Mouse (Mus musculus) heart, embryonic 15.5 days (tissue): Measurements from ENCODE around the gene Ptprcap. TPM values are rescaled to one million over a fixed set of nuclear protein-coding genes. Genes with fewer than 3 reads are reported as not detected.
A peak's percentile ranks its signal among the peaks of the same experiment; 100 is the strongest.

Experiments
- ATAC-seq: fragments of 200-750 bp; cut with Nextera tagmentation; replicated peaks from 2 replicates; pipeline ENCODE4 v1.8.0; 2017; ENCODE audit warnings: low read depth, moderate TSS enrichment; ENCODE audit not compliant: insufficient number of reproducible peaks, insufficient read depth, low FRiP score
- H3K27ac ChIP-seq: fragments of 300-500 bp; sonication (generic); 2 replicates; pipeline ENCODE4 v1.5.1; 2015; ENCODE audit warnings: mild to moderate bottlenecking, inconsistent platforms
- H3K27me3 ChIP-seq: fragments of 300-500 bp; sonication (generic); 2 replicates; pipeline ENCODE4 v1.6.1; 2015; ENCODE audit warnings: inconsistent platforms
- H3K36me3 ChIP-seq: fragments of 300-500 bp; sonication (generic); 2 replicates; pipeline ENCODE4 v1.6.1; 2015; ENCODE audit warnings: mild to moderate bottlenecking, inconsistent platforms
- H3K4me1 ChIP-seq: fragments of 300-500 bp; sonication (generic); replicated peaks from 2 replicates; pipeline ENCODE4 v1.6.1; 2015; ENCODE audit warnings: inconsistent platforms
- H3K4me2 ChIP-seq: fragments of 300-500 bp; sonication (generic); 2 replicates; pipeline ENCODE4 v1.6.1; 2015; ENCODE audit warnings: inconsistent platforms, mild to moderate bottlenecking, moderate library complexity
- H3K4me3 ChIP-seq: fragments of 300-500 bp; sonication (generic); 2 replicates; pipeline ENCODE4 v1.5.1; 2015; ENCODE audit warnings: mild to moderate bottlenecking, inconsistent platforms
- H3K9ac ChIP-seq: fragments of 300-500 bp; sonication (generic); 2 replicates; pipeline ENCODE4 v1.6.1; 2015; ENCODE audit warnings: mild to moderate bottlenecking, inconsistent platforms
- H3K9me3 ChIP-seq: fragments of 300-500 bp; sonication (generic); replicated peaks from 2 replicates; pipeline ENCODE4 v1.6.1; 2016; ENCODE audit warnings: inconsistent platforms
- WGBS: fragments of 180-500 bp; shearing (Covaris S2); methylation state at CpG from one replicate; pipeline ENCODE4 v1.1.7; 2015; ENCODE audit warnings: mixed read lengths; 5-methylcytosine and 5-hydroxymethylcytosine counted together
- polyA plus RNA-seq: library from polyadenylated mRNA; unstranded; fragments of >200 nt; fragmentation: Nextera tagmentation; extraction: Ambion mirVana; gene quantifications from 2 replicates; pipeline ENCODE4 v1.2.1, GENCODE M21; 2015

The Ptprcap gene
- polyA plus RNA-seq, 1 experiment from 2014 or later: 3.6 TPM

GRCm38 (mm10) chr19:4149283-4149682 lies 4.1 kb upstream of the Ptprcap start:
- Histone ChIP-seq H3K4me1 (peaks cover 44% of the 10 kb centered on the region), H3K27ac (peak overlapping the region; percentile 83), H3K27me3 (no peaks in the 10 kb centered on the region), H3K4me3 (peak overlapping the region; percentile 94), H3K9ac (peak overlapping the region; percentile 96), H3K9me3 (no peaks in the 10 kb centered on the region), H3K4me2 (peak overlapping the region; percentile 81), H3K36me3 (peaks cover 21% of the 10 kb centered on the region)
- no peak for ATAC-seq
- WGBS: 80% methylated on average over 11 of the region's 11 CpGs

GRCm38 (mm10) chr19:4149764-4150461 lies 3.5 kb upstream of the Ptprcap start:
- WGBS: 90% methylated on average over 17 of the region's 17 CpGs
- Histone ChIP-seq H3K4me2 (peak overlapping the region; percentile 81), H3K4me1 (peaks cover 44% of the 10 kb centered on the region), H3K9ac (no peak overlapping the region; the same call in 1 of the 2 replicates), H3K27ac (no peak overlapping the region), H3K27me3 (no peaks in the 10 kb centered on the region), H3K4me3 (peak overlapping the region; percentile 94), H3K9me3 (no peaks in the 10 kb centered on the region), H3K36me3 (peaks cover 21% of the 10 kb centered on the region)
- no peak for ATAC-seq

GRCm38 (mm10) chr19:4150567-4151487 lies 2.6 kb upstream of the Ptprcap start:
- no peaks in the 10 kb centered on the region for H3K9me3 ChIP-seq
- no peaks in the 10 kb centered on the region for H3K27me3 ChIP-seq
- H3K36me3 ChIP-seq: peaks cover 23% of the 10 kb centered on the region
- peaks cover 44% of the 10 kb centered on the region for H3K4me1 ChIP-seq
- H3K4me3 ChIP-seq: no peak overlapping the region
- H3K9ac ChIP-seq: no peak overlapping the region
- no peak overlapping the region for H3K27ac ChIP-seq
- ATAC-seq: no peak
- H3K4me2 ChIP-seq: no peak overlapping the region
- 87% methylated on average over 22 of the region's 22 CpGs for WGBS

GRCm38 (mm10) chr19:4151488-4151860 lies 1.9 kb upstream of the Ptprcap start:
- ATAC-seq: no peak
- no peaks in the 10 kb centered on the region for H3K9me3 ChIP-seq
- 68% methylated on average over 5 of the region's 5 CpGs for WGBS
- no peak overlapping the region for H3K27ac ChIP-seq
- H3K27me3 ChIP-seq: no peaks in the 10 kb centered on the region
- no peak overlapping the region for H3K4me3 ChIP-seq
- H3K9ac ChIP-seq: no peak overlapping the region
- H3K4me2 ChIP-seq: no peak overlapping the region
- peaks cover 23% of the 10 kb centered on the region for H3K36me3 ChIP-seq
- peaks cover 44% of the 10 kb centered on the region for H3K4me1 ChIP-seq

- Histone ChIP-seq H3K4me3 (no peak overlapping the region), H3K27me3 (no peaks in the 10 kb centered on the region), H3K9me3 (no peaks in the 10 kb centered on the region), H3K4me2 (no peak overlapping the region), H3K27ac (no peak overlapping the region), H3K36me3 (peaks cover 28% of the 10 kb centered on the region), H3K9ac (no peak overlapping the region), H3K4me1 (peaks cover 47% of the 10 kb centered on the region)
- 85% methylated on average over 5 of the region's 5 CpGs for WGBS
- no peak for ATAC-seq
Observed at GRCm38 (mm10) chr19:4151898-4152297, 1.5 kb upstream of the Ptprcap start.

GRCm38 (mm10) chr19:4152445-4153231 lies 766 bp upstream of the Ptprcap start:
- ATAC-seq: no peak
- H3K4me2 ChIP-seq: no peak overlapping the region
- no peaks in the 10 kb centered on the region for H3K9me3 ChIP-seq
- no peak overlapping the region for H3K4me3 ChIP-seq
- WGBS: 84% methylated on average over 8 of the region's 8 CpGs
- no peak overlapping the region for H3K9ac ChIP-seq
- H3K27ac ChIP-seq: 0 out of 2 replicates have a peak overlapping the region, but pooled peaks have one; percentile 17
- H3K36me3 ChIP-seq: peaks cover 35% of the 10 kb centered on the region
- peaks cover 44% of the 10 kb centered on the region for H3K4me1 ChIP-seq
- H3K27me3 ChIP-seq: no peaks in the 10 kb centered on the region

- H3K27me3 ChIP-seq: no peaks in the 10 kb centered on the region
- H3K4me3 ChIP-seq: peak overlapping the region; percentile 17; the same call in 1 of the 2 replicates
- WGBS: 69% methylated on average over 13 of the region's 13 CpGs
- ATAC-seq: no peak
- H3K4me2 ChIP-seq: no peak overlapping the region; the same call in 1 of the 2 replicates
- H3K9me3 ChIP-seq: no peaks in the 10 kb centered on the region
- H3K4me1 ChIP-seq: peaks cover 31% of the 10 kb centered on the region
- no peak overlapping the region for H3K9ac ChIP-seq
- H3K27ac ChIP-seq: no peak overlapping the region
- peaks cover 54% of the 10 kb centered on the region for H3K36me3 ChIP-seq
Observed at GRCm38 (mm10) chr19:4154437-4155222, 1.2 kb downstream of the Ptprcap start.

GRCm38 (mm10) chr19:4155223-4156072 lies 2.0 kb downstream of the Ptprcap start:
- no peak overlapping the region for H3K9ac ChIP-seq
- H3K4me1 ChIP-seq: peaks cover 22% of the 10 kb centered on the region
- 70% methylated on average over 6 of the region's 6 CpGs for WGBS
- no peak overlapping the region for H3K27ac ChIP-seq
- ATAC-seq: no peak
- H3K4me3 ChIP-seq: peak overlapping the region; percentile 17; the same call in 1 of the 2 replicates
- H3K27me3 ChIP-seq: no peaks in the 10 kb centered on the region
- no peaks in the 10 kb centered on the region for H3K9me3 ChIP-seq
- no peak overlapping the region for H3K4me2 ChIP-seq
- H3K36me3 ChIP-seq: peaks cover 54% of the 10 kb centered on the region

GRCm38 (mm10) chr19:4156073-4156579 lies 2.7 kb downstream of the Ptprcap start:
- H3K9ac ChIP-seq: no peak overlapping the region
- peaks cover 52% of the 10 kb centered on the region for H3K36me3 ChIP-seq
- ATAC-seq: no peak
- 69% methylated on average over 20 of the region's 20 CpGs for WGBS
- H3K4me3 ChIP-seq: peak overlapping the region; percentile 17; the same call in 1 of the 2 replicates
- H3K4me1 ChIP-seq: peaks cover 18% of the 10 kb centered on the region
- no peak overlapping the region for H3K4me2 ChIP-seq
- H3K27ac ChIP-seq: no peak overlapping the region
- no peaks in the 10 kb centered on the region for H3K27me3 ChIP-seq
- no peaks in the 10 kb centered on the region for H3K9me3 ChIP-seq

GRCm38 (mm10) chr19:4156771-4157170 lies 3.4 kb downstream of the Ptprcap start:
- Histone ChIP-seq H3K4me1 (peaks cover 14% of the 10 kb centered on the region), H3K36me3 (peaks cover 55% of the 10 kb centered on the region), H3K9ac (no peak overlapping the region), H3K27ac (no peak overlapping the region), H3K4me2 (no peak overlapping the region), H3K4me3 (no peak overlapping the region), H3K9me3 (no peaks in the 10 kb centered on the region), H3K27me3 (no peaks in the 10 kb centered on the region)
- WGBS: 89% methylated on average over 12 of the region's 12 CpGs
- no peak for ATAC-seq
